24 mouse cellular contexts compared by ENCODE assay signal in genomic region chr5:55735143-55735542, GRCm38 (mm10).
DNase-seq lines count a peak whose midpoint lies in the region; ATAC-seq and TF ChIP-seq lines count a peak whose summit lies in the region.
"Had no signal": no experiment of that assay in that cellular context is flagged by ENCODE, and none has a peak within 500 bp of the region (broad histone marks: within the 10 kb centered on the region; RNA-seq: fewer than 3 reads in every experiment).

No protein-coding gene starts in this region.

- no peaks in the 10 kb centered on the region for H3K36me3 ChIP-seq in stomach, embryonic 15.5 days
- H3K36me3 ChIP-seq in stomach, postnatal 0 days (ENCODE audit: control insufficient read depth, insufficient read depth, low read length) = no peaks in the 10 kb centered on the region
- H3K36me3 ChIP-seq: embryonic facial prominence, embryonic 13.5 days; embryonic facial prominence, embryonic 15.5 days; forebrain, embryonic 10.5 days; forebrain, embryonic 12.5 days had no signal

- H3K4me1 ChIP-seq in stomach, embryonic 15.5 days = no peaks in the 10 kb centered on the region
- no peaks in the 10 kb centered on the region for H3K4me1 ChIP-seq in stomach, postnatal 0 days (replicated peaks; ENCODE audit: control insufficient read depth, insufficient read depth)
- H3K4me1 ChIP-seq: embryonic facial prominence, embryonic 13.5 days; embryonic facial prominence, embryonic 15.5 days; forebrain, embryonic 10.5 days; forebrain, embryonic 12.5 days had no signal

- no peak overlapping the region for H3K9ac ChIP-seq in stomach, embryonic 15.5 days
- no peak overlapping the region for H3K9ac ChIP-seq in stomach, postnatal 0 days (ENCODE audit: low read length)
- H3K9ac ChIP-seq: embryonic facial prominence, embryonic 13.5 days; embryonic facial prominence, embryonic 15.5 days; forebrain, embryonic 12.5 days had no signal

- no peak for TF ChIP-seq EP300 in stomach, postnatal 0 days (optimal IDR thresholded peaks at IDR 0.05)

- H3K4me3 ChIP-seq in stomach, embryonic 15.5 days (replicated peaks) = no peak overlapping the region
- H3K4me3 ChIP-seq in stomach, postnatal 0 days (ENCODE audit: low read depth, low read length) = no peak overlapping the region
- H3K4me3 ChIP-seq: embryonic facial prominence, embryonic 13.5 days; embryonic facial prominence, embryonic 15.5 days; erythroblast, embryonic 14.5 days; forebrain, embryonic 10.5 days; forebrain, embryonic 12.5 days had no signal

- 77% methylated on average over 3 of the region's 3 CpGs for WGBS in stomach, embryonic 15.5 days
- 55% methylated on average over 3 of the region's 3 CpGs for WGBS in stomach, postnatal 0 days

- no peak for TF ChIP-seq CTCF in stomach, postnatal 0 days (IDR thresholded peaks at IDR 0.05; ENCODE audit: low read depth)

- no peaks in the 10 kb centered on the region for H3K27me3 ChIP-seq in stomach, embryonic 15.5 days (replicated peaks)
- no peaks in the 10 kb centered on the region for H3K27me3 ChIP-seq in stomach, postnatal 0 days (ENCODE audit: control insufficient read depth, insufficient read depth, low read length)
- H3K27me3 ChIP-seq: embryonic facial prominence, embryonic 13.5 days; embryonic facial prominence, embryonic 15.5 days; forebrain, embryonic 12.5 days; Patski had no signal

- H3K27ac ChIP-seq in stomach, embryonic 15.5 days = no peak overlapping the region
- H3K27ac ChIP-seq in stomach, postnatal 0 days (replicated peaks) = no peak overlapping the region
- H3K27ac ChIP-seq: embryonic facial prominence, embryonic 13.5 days; embryonic facial prominence, embryonic 15.5 days; forebrain, embryonic 10.5 days; forebrain, embryonic 12.5 days had no signal

- no peaks in the 10 kb centered on the region for H3K9me3 ChIP-seq in stomach, embryonic 15.5 days
- H3K9me3 ChIP-seq in stomach, postnatal 0 days (ENCODE audit: control insufficient read depth, low read length) = no peaks in the 10 kb centered on the region
- H3K9me3 ChIP-seq: embryonic facial prominence, embryonic 13.5 days; embryonic facial prominence, embryonic 15.5 days; forebrain, embryonic 10.5 days; forebrain, embryonic 12.5 days had no signal

- DNase-seq in A20 (ENCODE audit: low read depth, low spot score) = peak; percentile 64
- DNase-seq in stomach, postnatal 0 days (ENCODE audit: low spot score) = peak; percentile 13
- no peak for DNase-seq in layer of hippocampus, postnatal 10 days (ENCODE audit: low spot score in 2 of 2)
- DNase-seq: adrenal gland, adult 8-10 months; adrenal gland, postnatal 14 days; adrenal gland, postnatal 36 days; cerebellum, adult 11 months; cerebellum, adult 18-20 months; cerebellum, adult 8-10 months; cerebellum, adult 9-11 months; cerebellum, postnatal 14 days; cerebellum, postnatal 36 days; embryo, embryonic 11 days had no signal

- peak; percentile 84 for ATAC-seq in stomach, embryonic 15.5 days (ENCODE audit: insufficient read depth, low FRiP score, low read depth)
- peak; percentile 100 for ATAC-seq in stomach, postnatal 0 days (ENCODE audit: low FRiP score, low TSS enrichment)
- ATAC-seq in cerebellum, adult (ENCODE audit: insufficient number of reproducible peaks, low FRiP score, low TSS enrichment) = no peak
- ATAC-seq: activated CD4-positive, CD25-positive, alpha-beta regulatory T cell, adult 4 months; forebrain, embryonic 14.5 days; forebrain, embryonic 16.5 days; Patski had no signal

- H3K4me2 ChIP-seq in stomach, embryonic 15.5 days = no peak overlapping the region
- H3K4me2 ChIP-seq in stomach, postnatal 0 days (replicated peaks; ENCODE audit: low read depth) = no peak overlapping the region
- H3K4me2 ChIP-seq: embryonic facial prominence, embryonic 13.5 days; embryonic facial prominence, embryonic 15.5 days; forebrain, embryonic 12.5 days had no signal

Comparison
In these comparisons a context has a peak if more than half of its experiments do, and no peak if none do; other contexts are left out.
1. DNase-seq: peak in A20 (single experiment) and stomach, postnatal 0 days (single experiment); none in layer of hippocampus, postnatal 10 days (0 of 2).